Mouse (Mus musculus) G1E (cell line): ENCODE measurements at regions not wholly inside any gene's neighbourhood (a gene's known extent, or its start where the extent isn't known, plus 50 kb on each side); places are given as distances from the start of the nearest gene placed in this dataset.
A peak's percentile ranks its signal among the peaks of the same experiment; 100 is the strongest.

Experiments used
- ATAC-seq: 2 replicates; pipeline ENCODE4 v1.8.0; 2016; ENCODE audit warnings: mild to moderate bottlenecking; ENCODE audit not compliant: insufficient number of reproducible peaks, poor library complexity, low FRiP score, severe bottlenecking; ENCODE audit errors: extremely low read depth
- DNase-seq: peaks from one replicate; pipeline ENCODE4 v3.0.0; 2012; ENCODE audit warnings: low spot score
- H3K27me3 ChIP-seq: 2 replicates; pipeline ENCODE4 v1.6.1; 2012; ENCODE audit warnings: mild to moderate bottlenecking, low read length, inconsistent platforms; ENCODE audit not compliant: insufficient read depth
- H3K36me3 ChIP-seq: replicated peaks from 2 replicates; pipeline ENCODE3; 2012; ENCODE audit warnings: mild to moderate bottlenecking, inconsistent platforms
- H3K4me1 ChIP-seq: 2 replicates; pipeline ENCODE4 v1.6.1; 2012; ENCODE audit warnings: low read depth, low read length, inconsistent platforms, mixed read lengths; ENCODE audit not compliant: insufficient read depth
- H3K4me3 ChIP-seq: 2 replicates; pipeline ENCODE4 v1.5.1; 2012; ENCODE audit warnings: low read depth, mild to moderate bottlenecking, inconsistent platforms, low read length, moderate library complexity, mixed read lengths
- H3K9me3 ChIP-seq: replicated peaks from 2 replicates; pipeline ENCODE4 v1.6.1; 2012; ENCODE audit warnings: inconsistent platforms
- CTCF ChIP-seq: IDR thresholded peaks from 2 replicates; pipeline ENCODE4 v1.5.1; 2012; ENCODE audit warnings: low read depth, low read length, inconsistent platforms, mixed read lengths
- GATA1 ChIP-seq: IDR thresholded peaks from 2 replicates; pipeline ENCODE4 v1.6.1; 2012; ENCODE audit warnings: borderline replicate concordance, low read length, inconsistent platforms, mixed read lengths
- GATA2 ChIP-seq: IDR thresholded peaks from 2 replicates; pipeline ENCODE4 v1.6.1; 2012; ENCODE audit warnings: low read depth, low read length, inconsistent platforms, borderline replicate concordance
- POLR2AphosphoS5 ChIP-seq: IDR thresholded peaks from 2 replicates; pipeline ENCODE4 v1.6.1; 2012; ENCODE audit warnings: low read depth, low read length, inconsistent platforms; ENCODE audit not compliant: insufficient replicate concordance
- TAL1 ChIP-seq: conservative IDR thresholded peaks from 2 replicates; pipeline ENCODE4 v1.6.1; 2012; ENCODE audit warnings: low read depth, low read length, inconsistent platforms, mixed read lengths

DNA sequence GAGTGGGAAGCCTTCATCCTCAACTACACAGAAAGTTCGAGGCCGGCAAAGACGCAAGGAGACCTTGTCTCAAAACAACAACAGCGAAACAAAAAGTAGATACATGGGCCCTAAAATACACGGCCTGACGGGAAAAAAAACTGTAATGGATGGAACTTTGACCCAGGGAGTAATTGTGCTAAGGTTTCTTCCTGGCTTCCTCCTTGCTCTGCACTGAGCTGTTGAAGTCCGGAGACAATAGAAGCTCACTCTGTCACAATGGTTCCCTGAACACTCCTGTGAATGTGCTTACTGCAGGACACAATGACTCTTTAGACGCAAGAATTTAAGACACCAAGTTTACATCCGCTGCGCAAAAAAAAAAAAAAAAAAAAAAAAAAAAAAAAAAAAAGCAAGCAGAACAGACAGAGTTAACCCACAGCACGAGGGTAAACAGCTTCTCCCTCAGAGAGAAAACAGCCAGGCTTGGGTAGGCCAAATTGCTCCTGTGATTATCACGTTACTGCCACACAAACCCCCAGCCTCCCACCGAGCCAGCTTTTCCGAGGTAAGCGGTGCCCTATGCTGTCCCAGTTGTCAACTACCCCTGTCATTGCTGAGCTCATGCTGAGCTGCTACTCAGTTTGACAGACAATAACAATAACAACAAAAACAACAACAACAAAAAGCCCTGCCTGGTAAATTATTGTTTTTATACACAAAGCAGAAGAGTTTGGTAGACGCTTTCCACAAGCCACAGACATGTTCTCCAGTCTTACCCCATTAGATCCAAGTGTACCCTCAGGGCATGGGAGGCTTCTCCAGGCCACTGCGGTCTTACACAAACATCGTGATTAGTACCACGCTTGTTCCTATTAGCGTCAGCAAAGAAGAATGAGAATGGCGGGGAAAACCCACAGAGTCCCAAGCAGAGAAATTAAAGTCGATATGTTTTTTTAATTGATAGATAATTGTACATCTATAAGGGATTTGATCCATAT is 77.7 kb upstream of the Jarid2 start:
- ATAC-seq = no peak
- H3K4me1 ChIP-seq = peaks cover 14% of the 10 kb centered on the region
- no peaks in the 10 kb centered on the region for H3K36me3 ChIP-seq
- H3K9me3 ChIP-seq = no peaks in the 10 kb centered on the region
- peaks cover 10% of the 10 kb centered on the region for H3K27me3 ChIP-seq
- TF ChIP-seq POLR2AphosphoS5 (no peak), GATA2 (no peak), GATA1 (no peak), CTCF (no peak), TAL1 (no peak)
- no peak for DNase-seq
- no peak overlapping the region for H3K4me3 ChIP-seq

DNA sequence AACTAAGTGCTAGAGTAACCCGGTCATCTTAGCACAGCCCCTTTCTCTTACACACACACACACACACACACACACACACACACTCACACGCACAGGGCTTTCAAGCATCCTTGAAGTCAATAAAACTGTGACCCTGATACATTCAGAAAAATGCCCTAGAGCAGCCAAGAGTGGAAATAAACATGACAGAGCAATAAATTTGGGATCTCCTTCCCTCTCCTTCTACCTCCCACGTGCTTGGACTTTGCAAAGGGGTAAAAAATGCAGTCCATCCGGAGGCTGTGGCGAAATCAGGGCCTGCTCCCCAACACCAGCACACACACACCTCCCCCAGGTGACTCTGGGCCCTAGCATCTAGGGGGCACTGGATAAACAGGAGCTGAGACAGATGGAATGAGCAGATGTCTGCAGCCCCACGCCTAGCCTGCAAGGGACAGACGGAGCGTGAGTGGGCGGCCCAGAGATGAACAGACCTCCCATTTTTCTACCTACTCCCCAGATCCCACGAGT is 71.3 kb upstream of the Jarid2 start:
- Histone ChIP-seq H3K27me3 (no peaks in the 10 kb centered on the region), H3K4me3 (no peak overlapping the region; the same call in 1 of the 2 replicates), H3K36me3 (no peaks in the 10 kb centered on the region), H3K4me1 (peaks cover 47% of the 10 kb centered on the region), H3K9me3 (no peaks in the 10 kb centered on the region)
- ATAC-seq = no peak
- TF ChIP-seq TAL1 = no peak
- no peak for TF ChIP-seq GATA1
- TF ChIP-seq POLR2AphosphoS5 = no peak
- TF ChIP-seq CTCF = no peak
- no peak for TF ChIP-seq GATA2
- DNase-seq = no peak

- TF ChIP-seq POLR2AphosphoS5 = no peak
- TF ChIP-seq CTCF = no peak
- no peak for TF ChIP-seq GATA1
- no peaks in the 10 kb centered on the region for H3K27me3 ChIP-seq
- no peak for ATAC-seq
- H3K4me1 ChIP-seq = peaks cover 63% of the 10 kb centered on the region
- peak overlapping the region; percentile 28; the same call in 1 of the 2 replicates for H3K4me3 ChIP-seq
- no peaks in the 10 kb centered on the region for H3K36me3 ChIP-seq
- no peak for DNase-seq
- H3K9me3 ChIP-seq = no peaks in the 10 kb centered on the region
Observed at GRCm38 (mm10) chr13:44659861-44660260, 69.4 kb upstream of the Jarid2 start.

GRCm38 (mm10) chr13:44663062-44663461 is 66.2 kb upstream of the Jarid2 start:
- peak overlapping the region; percentile 58; the same call in 1 of the 2 replicates for H3K4me3 ChIP-seq
- ATAC-seq = peak; percentile 74

DNA sequence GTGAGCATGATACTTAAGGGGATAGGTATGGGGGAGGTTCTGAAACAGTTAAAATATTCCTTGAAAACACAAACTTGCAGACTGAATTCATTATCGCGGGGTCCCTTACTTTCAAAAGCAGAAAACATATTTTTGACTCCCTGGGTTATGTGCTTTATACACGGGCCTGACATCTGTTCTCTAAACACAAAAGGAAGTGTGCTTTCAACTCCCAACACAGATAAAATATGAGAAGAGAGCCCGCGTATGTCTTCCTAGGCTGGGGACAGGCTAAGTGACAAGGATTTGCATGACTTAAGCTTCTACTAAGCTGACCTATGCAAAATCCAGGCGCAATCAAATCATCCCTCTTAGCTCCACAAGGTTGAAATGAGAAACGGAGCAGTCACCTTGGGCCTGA is 65.5 kb upstream of the Jarid2 start:
- DNase-seq = no peak
- no peak for TF ChIP-seq GATA1
- TF ChIP-seq CTCF = no peak
- TF ChIP-seq TAL1 = no peak
- TF ChIP-seq POLR2AphosphoS5 = no peak
- TF ChIP-seq GATA2 = no peak
- no peak overlapping the region; the same call in 1 of the 2 replicates for H3K4me3 ChIP-seq
- no peaks in the 10 kb centered on the region for H3K9me3 ChIP-seq
- no peaks in the 10 kb centered on the region for H3K27me3 ChIP-seq
- peaks cover 59% of the 10 kb centered on the region for H3K4me1 ChIP-seq
- H3K36me3 ChIP-seq = no peaks in the 10 kb centered on the region
- ATAC-seq = no peak

More at GRCm38 (mm10) chr13:44663062-44663461, 66.2 kb upstream of the Jarid2 start:
- Histone ChIP-seq H3K4me1 (peaks cover 63% of the 10 kb centered on the region), H3K9me3 (no peaks in the 10 kb centered on the region), H3K36me3 (no peaks in the 10 kb centered on the region), H3K27me3 (no peaks in the 10 kb centered on the region)
- TF ChIP-seq TAL1 = peak; percentile 88
- no peak for TF ChIP-seq CTCF
- DNase-seq = peak; percentile 62

DNA sequence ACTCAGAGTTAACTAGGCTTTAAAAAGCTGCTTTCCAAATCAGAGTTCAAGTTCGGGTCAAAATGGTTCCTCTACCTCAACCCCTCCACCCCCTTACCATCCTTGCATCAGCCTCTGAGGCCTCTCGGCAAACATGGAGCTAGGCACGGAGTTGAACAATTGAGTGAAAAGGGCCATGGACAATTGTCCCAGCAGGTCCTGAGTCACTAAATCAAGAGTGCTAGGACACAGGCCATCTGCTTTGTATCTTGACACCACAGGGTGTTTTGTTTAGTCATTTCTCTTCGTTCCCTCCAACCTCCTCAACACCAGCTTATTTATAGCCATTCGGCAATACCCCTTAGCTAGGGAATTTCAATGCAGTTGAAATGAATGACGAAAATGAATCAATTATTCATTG is 59.5 kb upstream of the Jarid2 start:
- Histone ChIP-seq H3K4me1 (peaks cover 25% of the 10 kb centered on the region), H3K9me3 (no peaks in the 10 kb centered on the region), H3K36me3 (no peaks in the 10 kb centered on the region), H3K27me3 (peaks cover 13% of the 10 kb centered on the region), H3K4me3 (no peak overlapping the region)
- TF ChIP-seq CTCF (no peak), POLR2AphosphoS5 (no peak), GATA2 (no peak), GATA1 (no peak), TAL1 (no peak)
- no peak for ATAC-seq
- no peak for DNase-seq
